Mouse (Mus musculus): ENCODE results near the gene Gm20388. TPM values are rescaled to one million over a fixed set of nuclear protein-coding genes. Genes with fewer than 3 reads are reported as not detected.

The Gm20388 gene
- polyA plus RNA-seq, 1 experiment, result 10.6 TPM

DNA sequence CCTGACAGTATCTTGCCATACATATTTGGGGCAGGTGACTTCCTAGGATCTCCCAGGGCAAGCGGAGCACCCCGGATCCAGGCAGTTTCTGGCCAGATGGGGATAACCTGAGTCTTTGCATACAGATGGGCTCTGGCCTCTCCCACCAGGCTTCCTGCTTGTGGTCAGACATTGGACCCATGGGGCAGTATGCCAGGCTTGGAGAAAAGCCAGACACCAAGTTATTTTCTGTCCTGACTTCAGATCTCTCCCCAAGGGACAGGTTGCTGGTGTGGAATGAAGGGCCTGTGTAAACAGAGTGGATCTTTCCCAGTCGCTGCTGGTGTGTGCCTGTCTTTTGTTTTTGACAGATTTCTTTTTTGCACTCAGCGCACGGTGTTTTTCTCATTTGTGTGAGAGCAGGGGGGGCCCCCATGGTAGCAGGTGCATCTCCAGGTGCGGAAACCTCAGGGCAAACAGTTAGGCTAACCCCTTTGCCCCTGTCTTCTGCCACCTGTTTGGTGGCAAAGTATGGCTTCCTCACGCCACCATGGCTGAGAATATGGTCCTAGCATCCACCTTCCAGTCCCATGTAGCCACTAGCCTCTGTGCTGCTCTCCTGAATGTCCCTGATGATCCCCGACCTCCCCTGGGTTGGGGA lies 632.9 kb downstream of the Gm20388 start:
- H3K27ac ChIP-seq (ENCODE audit: control insufficient read depth, insufficient read depth, low read depth, low read length, poor library complexity), result no peak overlapping the region
- WGBS, result 47% methylated on average over 8 of the region's 8 CpGs
- H3K4me1 ChIP-seq (ENCODE audit: control insufficient read depth, insufficient read depth, low read length), result peaks cover 10% of the 10 kb centered on the region
- TF ChIP-seq CTCF (IDR thresholded peaks at IDR 0.05; ENCODE audit: control insufficient read depth, insufficient read depth, low read length) (no peak), POLR2A (IDR thresholded peaks at IDR 0.05; ENCODE audit: borderline replicate concordance, control insufficient read depth, low read depth, low read length) (no peak)
- H3K4me3 ChIP-seq (replicated peaks; ENCODE audit: control insufficient read depth, low read depth, low read length), result no peak overlapping the region

GRCm38 (mm10) chr8:120544155-120544554 lies 633.5 kb downstream of the Gm20388 start:
- TF ChIP-seq CTCF (IDR thresholded peaks at IDR 0.05; ENCODE audit: control insufficient read depth, insufficient read depth, low read length), result no peak
- no peak for TF ChIP-seq POLR2A (IDR thresholded peaks at IDR 0.05; ENCODE audit: borderline replicate concordance, control insufficient read depth, low read depth, low read length)
- Histone ChIP-seq H3K4me1 (ENCODE audit: control insufficient read depth, insufficient read depth, low read length) (peaks cover 10% of the 10 kb centered on the region), H3K4me3 (replicated peaks; ENCODE audit: control insufficient read depth, low read depth, low read length) (no peak overlapping the region), H3K27ac (ENCODE audit: control insufficient read depth, insufficient read depth, low read depth, low read length, poor library complexity) (no peak overlapping the region)
- 64% methylated on average over 5 of the region's 5 CpGs for WGBS

DNA sequence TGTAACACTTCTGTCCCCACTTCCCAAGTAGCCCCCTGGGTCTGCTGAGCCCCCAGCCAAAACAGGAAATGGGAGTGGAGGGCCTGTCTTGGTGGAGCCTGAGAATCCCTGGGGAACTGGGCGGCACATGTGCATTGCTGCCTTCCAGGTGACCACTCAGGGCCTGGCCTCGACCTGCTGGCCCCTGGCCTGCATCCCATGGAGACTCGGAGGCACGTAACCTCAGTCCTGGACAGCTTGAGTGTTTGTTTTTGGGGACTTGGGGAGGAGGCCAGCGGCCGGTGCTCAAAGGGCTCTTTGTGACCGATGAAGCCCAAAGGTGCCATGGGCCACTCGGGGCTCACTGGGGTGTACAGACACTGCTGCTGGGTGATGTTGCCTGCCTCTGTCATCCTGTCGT lies 636.9 kb downstream of the Gm20388 start:
- Histone ChIP-seq H3K4me3 (replicated peaks; ENCODE audit: control insufficient read depth, low read depth, low read length) (no peak overlapping the region), H3K4me1 (ENCODE audit: control insufficient read depth, insufficient read depth, low read length) (peaks cover 2% of the 10 kb centered on the region; the same call in 1 of the 2 replicates), H3K27ac (ENCODE audit: control insufficient read depth, insufficient read depth, low read depth, low read length, poor library complexity) (no peak overlapping the region)
- 83% methylated on average over 9 of the region's 9 CpGs for WGBS
- peak; percentile 17; the same call in 1 of the 2 replicates for TF ChIP-seq POLR2A (IDR thresholded peaks at IDR 0.05; ENCODE audit: borderline replicate concordance, control insufficient read depth, low read depth, low read length)
- no peak for TF ChIP-seq CTCF (IDR thresholded peaks at IDR 0.05; ENCODE audit: control insufficient read depth, insufficient read depth, low read length)

GRCm38 (mm10) chr8:120548313-120548761 lies 637.7 kb downstream of the Gm20388 start:
- H3K4me1 ChIP-seq (ENCODE audit: control insufficient read depth, insufficient read depth, low read length), result peaks cover 2% of the 10 kb centered on the region; the same call in 1 of the 2 replicates
- no peak for TF ChIP-seq POLR2A (IDR thresholded peaks at IDR 0.05; ENCODE audit: borderline replicate concordance, control insufficient read depth, low read depth, low read length)
- no peak for TF ChIP-seq CTCF (IDR thresholded peaks at IDR 0.05; ENCODE audit: control insufficient read depth, insufficient read depth, low read length)
- no peak overlapping the region for H3K4me3 ChIP-seq (replicated peaks; ENCODE audit: control insufficient read depth, low read depth, low read length)
- WGBS, result 84% methylated on average over 16 of the region's 16 CpGs
- H3K27ac ChIP-seq (ENCODE audit: control insufficient read depth, insufficient read depth, low read depth, low read length, poor library complexity), result no peak overlapping the region

DNA sequence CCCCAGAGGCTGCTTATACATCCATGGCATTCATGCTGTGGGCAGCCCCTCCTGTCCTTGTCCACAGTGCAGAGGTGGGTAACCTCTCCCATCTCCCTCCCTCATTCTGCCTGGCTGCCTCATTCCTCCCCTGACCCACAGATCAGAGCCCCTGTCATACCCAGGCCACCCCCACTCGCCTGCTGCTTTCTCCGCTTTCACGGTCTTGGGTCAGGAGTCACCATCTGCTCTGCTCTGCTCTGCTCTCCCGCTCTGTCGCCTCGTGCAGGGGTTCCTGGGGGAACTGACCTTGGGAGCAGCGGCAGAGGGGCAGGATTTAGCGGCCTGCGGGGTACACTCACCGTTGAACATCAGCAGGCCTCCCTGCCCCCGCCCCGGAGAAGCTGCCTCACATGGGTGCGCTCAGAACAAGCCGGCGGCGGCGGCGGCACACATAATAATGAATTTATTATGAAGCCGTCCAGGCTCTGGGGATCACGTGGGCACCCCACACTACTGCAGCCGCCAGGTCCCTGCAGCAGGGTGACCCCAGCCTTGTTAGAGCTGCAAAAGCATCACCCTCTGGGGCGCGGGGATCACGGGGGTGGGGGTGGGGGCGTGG lies 638.8 kb downstream of the Gm20388 start:
- no peak overlapping the region for H3K27ac ChIP-seq (ENCODE audit: control insufficient read depth, insufficient read depth, low read depth, low read length, poor library complexity)
- WGBS, result 86% methylated on average over 25 of the region's 25 CpGs

GRCm38 (mm10) chr8:120549922-120550321 lies 639.3 kb downstream of the Gm20388 start:
- H3K4me1 ChIP-seq (ENCODE audit: control insufficient read depth, insufficient read depth, low read length), result peaks cover 3% of the 10 kb centered on the region; the same call in 1 of the 2 replicates
- 86% methylated on average over 11 of the region's 11 CpGs for WGBS

More for the DNA sequence above, 638.8 kb downstream of the Gm20388 start:
- peaks cover 3% of the 10 kb centered on the region; the same call in 1 of the 2 replicates for H3K4me1 ChIP-seq (ENCODE audit: control insufficient read depth, insufficient read depth, low read length)
- no peak overlapping the region for H3K4me3 ChIP-seq (replicated peaks; ENCODE audit: control insufficient read depth, low read depth, low read length)
- TF ChIP-seq POLR2A (IDR thresholded peaks at IDR 0.05; ENCODE audit: borderline replicate concordance, control insufficient read depth, low read depth, low read length) (no peak), CTCF (IDR thresholded peaks at IDR 0.05; ENCODE audit: control insufficient read depth, insufficient read depth, low read length) (no peak)

DNA sequence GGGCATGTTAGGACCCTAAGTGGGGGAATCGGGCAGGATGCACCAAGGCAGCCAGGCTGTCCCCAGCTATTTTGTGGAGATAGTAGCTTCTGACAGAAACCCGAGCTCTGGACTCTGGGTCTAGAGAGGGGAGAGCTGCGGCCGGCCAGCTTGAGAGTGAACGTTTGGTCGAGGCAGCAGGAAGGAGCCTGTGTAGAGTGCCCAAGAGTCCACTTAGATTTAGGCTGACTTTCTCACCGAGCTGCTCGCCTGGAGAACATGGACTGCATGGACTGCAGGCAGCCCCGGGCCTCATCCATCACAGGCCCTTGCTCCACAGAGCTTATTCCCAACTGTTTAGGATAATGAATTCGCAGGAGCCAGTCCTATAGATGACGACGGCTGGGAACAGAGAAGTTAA lies 639.8 kb downstream of the Gm20388 start:
- H3K27ac ChIP-seq (ENCODE audit: control insufficient read depth, insufficient read depth, low read depth, low read length, poor library complexity), result no peak overlapping the region
- WGBS, result 82% methylated on average over 12 of the region's 12 CpGs
- no peak overlapping the region for H3K4me3 ChIP-seq (replicated peaks; ENCODE audit: control insufficient read depth, low read depth, low read length)
- TF ChIP-seq POLR2A (IDR thresholded peaks at IDR 0.05; ENCODE audit: borderline replicate concordance, control insufficient read depth, low read depth, low read length) (no peak), CTCF (IDR thresholded peaks at IDR 0.05; ENCODE audit: control insufficient read depth, insufficient read depth, low read length) (no peak)
- H3K4me1 ChIP-seq (ENCODE audit: control insufficient read depth, insufficient read depth, low read length), result peaks cover 3% of the 10 kb centered on the region; the same call in 1 of the 2 replicates

More at GRCm38 (mm10) chr8:120549922-120550321, 639.3 kb downstream of the Gm20388 start:
- H3K27ac ChIP-seq (ENCODE audit: control insufficient read depth, insufficient read depth, low read depth, low read length, poor library complexity), result no peak overlapping the region
- no peak overlapping the region for H3K4me3 ChIP-seq (replicated peaks; ENCODE audit: control insufficient read depth, low read depth, low read length)
- no peak for TF ChIP-seq CTCF (IDR thresholded peaks at IDR 0.05; ENCODE audit: control insufficient read depth, insufficient read depth, low read length)

GRCm38 (mm10) chr8:120550937-120551676 lies 640.5 kb downstream of the Gm20388 start:
- WGBS, result 76% methylated on average over 11 of the region's 11 CpGs
- Histone ChIP-seq H3K4me3 (replicated peaks; ENCODE audit: control insufficient read depth, low read depth, low read length) (no peak overlapping the region), H3K27ac (ENCODE audit: control insufficient read depth, insufficient read depth, low read depth, low read length, poor library complexity) (no peak overlapping the region), H3K4me1 (ENCODE audit: control insufficient read depth, insufficient read depth, low read length) (peaks cover 3% of the 10 kb centered on the region; the same call in 1 of the 2 replicates)
- TF ChIP-seq POLR2A (IDR thresholded peaks at IDR 0.05; ENCODE audit: borderline replicate concordance, control insufficient read depth, low read depth, low read length) (no peak), CTCF (IDR thresholded peaks at IDR 0.05; ENCODE audit: control insufficient read depth, insufficient read depth, low read length) (no peak)

All from bone marrow, adult 2 months (tissue).